Mouse (Mus musculus): ENCODE measurements around the gene Cdh23. TPM values are rescaled to one million over a fixed set of nuclear protein-coding genes. Genes with fewer than 3 reads are reported as not detected.

Cdh23 gene
- polyA plus RNA-seq, 1 experiment from 2014 or later, result 0.90 TPM

GRCm38 (mm10) chr10:60455193-60455592, 241.1 kb downstream of the Cdh23 start:
- Histone ChIP-seq H3K4me2 (replicated peaks) (no peak overlapping the region), H3K27me3 (peaks cover 4% of the 10 kb centered on the region; the same call in 1 of the 2 replicates), H3K27ac (no peak overlapping the region), H3K9me3 (no peaks in the 10 kb centered on the region), H3K36me3 (no peaks in the 10 kb centered on the region), H3K4me1 (peaks cover 10% of the 10 kb centered on the region; the same call in 1 of the 2 replicates), H3K4me3 (no peak overlapping the region), H3K9ac (no peak overlapping the region)
- no peak for ATAC-seq (ENCODE audit: insufficient number of reproducible peaks, insufficient read depth, low FRiP score, low TSS enrichment)
- WGBS, result 82% methylated on average over 8 of the region's 8 CpGs

- no peak overlapping the region for H3K27ac ChIP-seq
These were observed 249.1 kb downstream of the Cdh23 start for GRCm38 (mm10) chr10:60447186-60447585.

GRCm38 (mm10) chr10:60445031-60445593, 251.2 kb downstream of the Cdh23 start:
- Histone ChIP-seq H3K9me3 (no peaks in the 10 kb centered on the region), H3K36me3 (no peaks in the 10 kb centered on the region), H3K9ac (no peak overlapping the region), H3K4me2 (replicated peaks) (no peak overlapping the region), H3K27ac (no peak overlapping the region), H3K27me3 (no peaks in the 10 kb centered on the region), H3K4me3 (no peak overlapping the region), H3K4me1 (no peaks in the 10 kb centered on the region)
- no peak for ATAC-seq (ENCODE audit: insufficient number of reproducible peaks, insufficient read depth, low FRiP score, low TSS enrichment)
- WGBS, result 59% methylated on average over 8 of the region's 8 CpGs

More at GRCm38 (mm10) chr10:60447186-60447585, 249.1 kb downstream of the Cdh23 start:
- no peaks in the 10 kb centered on the region for H3K9me3 ChIP-seq
- no peak overlapping the region for H3K9ac ChIP-seq
- 85% methylated on average over 12 of the region's 12 CpGs for WGBS
- no peaks in the 10 kb centered on the region for H3K36me3 ChIP-seq
- H3K4me2 ChIP-seq (replicated peaks), result no peak overlapping the region
- H3K27me3 ChIP-seq, result no peaks in the 10 kb centered on the region
- H3K4me1 ChIP-seq, result no peaks in the 10 kb centered on the region
- ATAC-seq (ENCODE audit: insufficient number of reproducible peaks, insufficient read depth, low FRiP score, low TSS enrichment), result no peak
- no peak overlapping the region for H3K4me3 ChIP-seq

- no peak for ATAC-seq (ENCODE audit: insufficient number of reproducible peaks, insufficient read depth, low FRiP score, low TSS enrichment)
- H3K27me3 ChIP-seq, result no peaks in the 10 kb centered on the region
- 2% methylated on average over 2 of the region's 2 CpGs for WGBS
These were observed 253.2 kb downstream of the Cdh23 start for GRCm38 (mm10) chr10:60443078-60443477.

GRCm38 (mm10) chr10:60442321-60442720, 254.0 kb downstream of the Cdh23 start:
- no peak for ATAC-seq (ENCODE audit: insufficient number of reproducible peaks, insufficient read depth, low FRiP score, low TSS enrichment)
- no peaks in the 10 kb centered on the region for H3K4me1 ChIP-seq
- no peak overlapping the region for H3K9ac ChIP-seq
- no peaks in the 10 kb centered on the region for H3K9me3 ChIP-seq
- WGBS, result 84% methylated on average over 4 of the region's 4 CpGs
- no peak overlapping the region for H3K27ac ChIP-seq
- H3K4me2 ChIP-seq (replicated peaks), result no peak overlapping the region
- no peaks in the 10 kb centered on the region for H3K27me3 ChIP-seq
- H3K36me3 ChIP-seq, result no peaks in the 10 kb centered on the region
- no peak overlapping the region for H3K4me3 ChIP-seq

More at GRCm38 (mm10) chr10:60443078-60443477, 253.2 kb downstream of the Cdh23 start:
- Histone ChIP-seq H3K27ac (no peak overlapping the region), H3K9ac (no peak overlapping the region), H3K4me1 (no peaks in the 10 kb centered on the region), H3K9me3 (no peaks in the 10 kb centered on the region), H3K4me3 (no peak overlapping the region), H3K36me3 (no peaks in the 10 kb centered on the region), H3K4me2 (replicated peaks) (no peak overlapping the region)

- no peak overlapping the region for H3K4me2 ChIP-seq (replicated peaks)
- no peaks in the 10 kb centered on the region for H3K4me1 ChIP-seq
- no peak overlapping the region for H3K27ac ChIP-seq
- H3K4me3 ChIP-seq, result no peak overlapping the region
- no peak overlapping the region for H3K9ac ChIP-seq
- H3K27me3 ChIP-seq, result no peaks in the 10 kb centered on the region; the same call in 1 of the 2 replicates
- no peak for ATAC-seq (ENCODE audit: insufficient number of reproducible peaks, insufficient read depth, low FRiP score, low TSS enrichment)
- H3K36me3 ChIP-seq, result no peaks in the 10 kb centered on the region
- H3K9me3 ChIP-seq, result no peaks in the 10 kb centered on the region
- WGBS, result 15% methylated on average over 4 of the region's 4 CpGs
These were observed 263.6 kb downstream of the Cdh23 start for GRCm38 (mm10) chr10:60432679-60433078.

- 44% methylated on average over 6 of the region's 6 CpGs for WGBS
- Histone ChIP-seq H3K9me3 (peaks cover 3% of the 10 kb centered on the region; the same call in 1 of the 2 replicates), H3K4me1 (no peaks in the 10 kb centered on the region), H3K36me3 (no peaks in the 10 kb centered on the region), H3K9ac (no peak overlapping the region), H3K4me2 (replicated peaks) (no peak overlapping the region), H3K27me3 (no peaks in the 10 kb centered on the region; the same call in 1 of the 2 replicates), H3K4me3 (no peak overlapping the region), H3K27ac (no peak overlapping the region)
- no peak for ATAC-seq (ENCODE audit: insufficient number of reproducible peaks, insufficient read depth, low FRiP score, low TSS enrichment)
These were observed 265.7 kb downstream of the Cdh23 start for GRCm38 (mm10) chr10:60430591-60430990.

GRCm38 (mm10) chr10:60430001-60430400, 266.3 kb downstream of the Cdh23 start:
- Histone ChIP-seq H3K27me3 (no peaks in the 10 kb centered on the region; the same call in 1 of the 2 replicates), H3K36me3 (no peaks in the 10 kb centered on the region), H3K4me3 (no peak overlapping the region), H3K4me2 (replicated peaks) (no peak overlapping the region), H3K4me1 (no peaks in the 10 kb centered on the region), H3K9ac (no peak overlapping the region), H3K27ac (no peak overlapping the region), H3K9me3 (peaks cover 4% of the 10 kb centered on the region; the same call in 1 of the 2 replicates)
- WGBS, result 73% methylated on average over 10 of the region's 10 CpGs
- no peak for ATAC-seq (ENCODE audit: insufficient number of reproducible peaks, insufficient read depth, low FRiP score, low TSS enrichment)

GRCm38 (mm10) chr10:60422756-60423155, 273.5 kb downstream of the Cdh23 start:
- H3K27me3 ChIP-seq, result no peaks in the 10 kb centered on the region
- no peak overlapping the region for H3K9ac ChIP-seq
- H3K4me1 ChIP-seq, result no peaks in the 10 kb centered on the region
- ATAC-seq (ENCODE audit: insufficient number of reproducible peaks, insufficient read depth, low FRiP score, low TSS enrichment), result no peak
- no peak overlapping the region for H3K27ac ChIP-seq
- no peak overlapping the region for H3K4me3 ChIP-seq
- no peaks in the 10 kb centered on the region for H3K36me3 ChIP-seq
- H3K9me3 ChIP-seq, result peaks cover 4% of the 10 kb centered on the region; the same call in 1 of the 2 replicates
- 72% methylated on average over 7 of the region's 7 CpGs for WGBS
- no peak overlapping the region for H3K4me2 ChIP-seq (replicated peaks)

GRCm38 (mm10) chr10:60419624-60420023, 276.7 kb downstream of the Cdh23 start:
- no peaks in the 10 kb centered on the region for H3K9me3 ChIP-seq
- H3K27me3 ChIP-seq, result 0 out of 2 replicates have a peak, but pooled peaks cover 2% of the 10 kb centered on the region
- H3K4me1 ChIP-seq, result no peaks in the 10 kb centered on the region
- 31% methylated on average over 4 of the region's 4 CpGs for WGBS
- no peak overlapping the region for H3K4me2 ChIP-seq (replicated peaks)
- no peak overlapping the region for H3K4me3 ChIP-seq
- ATAC-seq (ENCODE audit: insufficient number of reproducible peaks, insufficient read depth, low FRiP score, low TSS enrichment), result no peak
- no peak overlapping the region for H3K9ac ChIP-seq
- no peak overlapping the region for H3K27ac ChIP-seq
- no peaks in the 10 kb centered on the region for H3K36me3 ChIP-seq

GRCm38 (mm10) chr10:60418137-60418536, 278.2 kb downstream of the Cdh23 start:
- Histone ChIP-seq H3K9ac (no peak overlapping the region), H3K27me3 (0 out of 2 replicates have a peak, but pooled peaks cover 2% of the 10 kb centered on the region), H3K4me2 (replicated peaks) (no peak overlapping the region), H3K4me1 (no peaks in the 10 kb centered on the region), H3K4me3 (no peak overlapping the region), H3K27ac (no peak overlapping the region), H3K36me3 (no peaks in the 10 kb centered on the region), H3K9me3 (no peaks in the 10 kb centered on the region)
- 20% methylated on average over 3 of the region's 3 CpGs for WGBS
- ATAC-seq (ENCODE audit: insufficient number of reproducible peaks, insufficient read depth, low FRiP score, low TSS enrichment), result no peak

- Histone ChIP-seq H3K27me3 (0 out of 2 replicates have a peak, but pooled peaks cover 2% of the 10 kb centered on the region), H3K4me1 (0 out of 2 replicates have a peak, but pooled peaks cover 2% of the 10 kb centered on the region), H3K9me3 (no peaks in the 10 kb centered on the region), H3K36me3 (no peaks in the 10 kb centered on the region), H3K9ac (no peak overlapping the region), H3K4me3 (no peak overlapping the region), H3K4me2 (replicated peaks) (no peak overlapping the region), H3K27ac (no peak overlapping the region)
- WGBS, result 84% methylated on average over 2 of the region's 2 CpGs
- ATAC-seq (ENCODE audit: insufficient number of reproducible peaks, insufficient read depth, low FRiP score, low TSS enrichment), result no peak
These were observed 279.2 kb downstream of the Cdh23 start for GRCm38 (mm10) chr10:60417041-60417440.
